Mouse (Mus musculus) 3134 (cell line): Measurements from ENCODE around the gene Podxl2.

ENCODE experiments used
- DNase-seq: peaks from one replicate; pipeline ENCODE4 v3.0.0-alpha.2; 2011; ENCODE audit warnings: low spot score; ENCODE audit not compliant: insufficient read length; ENCODE audit errors: extremely low read depth

The Podxl2 gene

GRCm38 (mm10) chr6:88889410-88890042 is 14.7 kb upstream of the Podxl2 start:
- DNase-seq: no peak

DNA sequence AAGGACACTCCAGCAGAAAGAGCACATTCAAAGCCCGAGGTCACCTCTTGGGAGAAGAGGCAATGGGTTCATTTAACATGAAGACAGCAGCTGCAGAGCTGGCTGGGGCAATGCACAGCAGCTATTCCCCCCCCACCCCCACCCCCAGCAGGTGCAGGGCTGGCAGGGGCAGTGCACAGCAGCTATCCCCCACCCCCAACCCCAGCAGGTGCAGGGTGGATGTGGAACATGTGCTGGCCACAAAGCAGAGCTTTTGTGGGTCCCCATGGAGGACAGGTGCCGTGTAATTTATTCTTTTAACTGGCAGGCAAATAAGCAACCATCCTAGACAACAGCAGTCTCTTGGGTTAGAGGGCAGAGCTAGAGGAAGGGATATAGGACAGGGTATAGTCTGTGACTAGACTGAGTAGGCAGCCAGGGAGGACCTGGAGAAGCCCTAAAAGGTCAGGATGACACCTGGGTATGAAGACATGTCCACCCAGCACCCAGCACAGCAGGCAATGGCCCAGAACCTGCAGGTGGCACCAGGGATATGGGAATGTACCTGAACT is 11.6 kb upstream of the Podxl2 start:
- DNase-seq: no peak

DNA sequence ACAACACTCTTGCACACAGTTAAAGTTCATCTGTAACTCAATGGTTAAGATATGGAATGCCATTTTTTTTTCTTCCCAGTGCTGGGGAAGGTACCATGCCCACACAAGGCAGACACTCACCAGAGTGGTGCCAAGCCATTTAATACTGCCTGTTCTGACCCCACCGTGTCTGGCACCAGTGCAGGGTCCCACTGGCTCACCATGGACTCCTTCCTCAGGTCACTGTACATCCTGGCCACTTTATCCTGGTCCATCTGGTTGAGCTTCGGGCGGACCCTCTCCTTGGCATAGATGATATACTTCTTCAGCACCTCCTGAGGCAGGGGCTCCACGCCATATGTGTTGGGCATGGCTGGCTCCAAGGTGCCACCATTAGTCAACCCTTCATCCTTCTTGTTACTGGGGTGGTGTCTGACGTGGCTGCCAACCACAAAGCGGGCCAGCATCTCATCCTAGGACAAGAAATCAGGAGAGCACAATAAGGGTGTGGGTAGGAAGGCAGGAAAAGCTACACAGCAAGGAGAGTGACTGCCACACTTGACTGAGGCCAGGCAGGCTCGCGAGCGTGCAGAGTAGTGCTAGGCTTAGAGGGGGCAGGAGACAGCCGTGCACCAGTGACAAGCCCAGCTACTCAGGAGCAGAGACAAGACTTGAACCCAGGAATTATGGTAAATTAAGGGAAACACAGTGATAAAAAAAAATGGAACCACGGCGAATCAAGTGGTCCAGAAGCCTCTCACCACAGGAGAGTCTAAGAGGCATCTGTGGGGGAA is 11.0 kb upstream of the Podxl2 start:
- DNase-seq: no peak

DNA sequence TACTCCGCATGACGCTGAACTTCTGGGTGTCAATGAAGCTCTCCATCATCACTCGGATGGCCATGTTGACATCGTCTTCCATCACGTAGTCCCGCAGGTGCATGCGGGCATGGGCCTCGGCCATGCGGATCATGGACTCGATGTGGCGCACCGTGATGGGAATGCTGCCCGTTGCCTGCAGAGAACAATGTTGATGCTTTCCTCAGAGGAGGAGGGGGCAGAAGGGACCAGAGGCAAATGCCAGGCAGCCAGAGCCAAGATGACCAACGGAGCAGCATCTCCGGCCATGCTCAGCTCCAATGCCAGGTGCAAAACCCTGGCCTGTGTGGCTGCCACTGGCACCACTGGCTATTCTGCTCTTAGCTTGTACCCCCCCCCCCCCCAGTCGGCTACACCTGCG is 9.8 kb upstream of the Podxl2 start:
- DNase-seq: no peak

- no peak for DNase-seq
Measured at GRCm38 (mm10) chr6:88884195-88884594, 9.4 kb upstream of the Podxl2 start.

- no peak for DNase-seq
Measured at GRCm38 (mm10) chr6:88881334-88881733, 6.5 kb upstream of the Podxl2 start.

- no peak for DNase-seq
Measured at GRCm38 (mm10) chr6:88879471-88879870, 4.6 kb upstream of the Podxl2 start.

GRCm38 (mm10) chr6:88873965-88874867 is 628 bp downstream of the Podxl2 start:
- no peak for DNase-seq

DNA sequence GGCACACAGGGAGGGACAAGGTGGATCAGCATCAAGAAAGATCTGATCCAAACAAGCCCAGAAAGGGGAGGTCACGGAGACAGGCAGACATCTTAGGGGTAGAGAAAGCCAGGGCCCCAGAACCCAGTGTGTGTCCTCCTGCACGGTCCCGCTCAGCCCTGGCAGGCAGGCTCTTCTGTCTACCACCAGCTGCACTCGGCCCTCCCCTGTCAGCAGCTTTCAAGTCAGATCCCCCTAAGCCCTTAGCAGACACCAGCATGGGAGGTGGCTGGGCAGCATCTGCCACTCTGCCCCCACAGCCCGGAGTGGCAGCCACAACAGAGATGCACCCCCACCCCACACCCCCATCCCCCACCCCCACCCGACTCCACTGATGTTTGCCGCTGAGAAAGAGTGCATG is 2.0 kb downstream of the Podxl2 start:
- DNase-seq: no peak

DNA sequence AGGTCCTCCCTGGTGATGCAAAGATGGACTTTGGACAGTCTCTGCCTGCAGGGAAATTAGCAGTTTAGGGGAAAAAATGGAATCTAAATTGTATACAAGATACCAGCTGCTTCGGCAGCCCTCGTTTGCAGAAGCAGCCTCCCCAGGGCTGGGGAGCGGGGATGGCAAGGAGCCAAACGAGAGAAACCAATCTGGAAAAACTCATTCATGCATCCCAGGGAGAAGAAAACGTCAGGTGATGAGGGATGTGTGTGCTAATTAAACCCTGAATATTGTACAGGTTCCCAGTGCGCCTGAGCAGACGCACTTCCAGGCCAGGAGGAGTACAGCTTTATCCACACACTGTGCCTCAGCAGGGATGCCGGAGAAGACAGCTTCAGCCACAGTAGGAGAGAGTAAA is 3.3 kb downstream of the Podxl2 start:
- DNase-seq: no peak

GRCm38 (mm10) chr6:88870594-88870993 is 4.2 kb downstream of the Podxl2 start:
- DNase-seq: no peak

DNA sequence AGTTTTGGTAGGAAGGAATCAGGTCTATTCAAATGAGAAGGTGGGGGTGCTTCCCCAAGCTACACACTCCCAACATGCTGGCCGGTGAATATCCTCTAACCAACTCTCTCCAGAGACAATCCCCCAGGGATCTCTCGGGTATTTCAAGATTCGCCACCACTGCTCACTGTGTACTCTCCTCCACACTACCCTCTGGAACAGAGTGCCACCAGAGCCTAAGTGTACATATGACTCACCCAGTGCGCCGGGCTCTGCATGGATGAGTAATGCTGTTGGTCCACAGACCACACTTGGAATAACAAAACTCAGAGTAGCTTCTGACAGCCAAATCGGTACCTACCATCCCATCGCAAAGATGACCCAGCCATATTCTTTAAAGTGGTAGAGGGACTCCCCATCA is 5.4 kb downstream of the Podxl2 start:
- peak; percentile 65 for DNase-seq

- DNase-seq: no peak
Measured at GRCm38 (mm10) chr6:88865704-88866103, 9.1 kb downstream of the Podxl2 start.

GRCm38 (mm10) chr6:88860914-88861313 is 13.9 kb downstream of the Podxl2 start:
- DNase-seq: peak; percentile 55

GRCm38 (mm10) chr6:88858341-88858740 is 16.5 kb downstream of the Podxl2 start:
- no peak for DNase-seq

- no peak for DNase-seq
Measured at GRCm38 (mm10) chr6:88857830-88858229, 17.0 kb downstream of the Podxl2 start.

DNA sequence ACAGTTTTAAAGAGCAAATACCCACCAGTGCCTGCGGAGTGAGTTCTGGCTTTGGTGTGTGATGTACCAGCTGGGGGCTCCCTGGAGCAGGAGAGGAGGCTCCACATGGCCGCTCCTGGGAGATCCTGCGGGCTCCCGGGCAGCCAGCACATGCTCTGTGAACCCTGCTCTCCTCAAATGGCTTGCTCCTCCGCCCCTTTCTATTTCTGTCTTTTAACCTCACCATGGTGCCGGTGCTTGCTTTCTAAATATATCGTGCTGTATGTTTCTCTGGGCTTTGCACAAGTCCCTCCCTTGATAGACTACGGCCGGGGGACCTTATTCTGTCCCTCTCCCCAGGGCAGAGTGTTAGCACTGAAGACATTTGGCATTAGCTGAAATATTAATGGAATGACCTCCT is 17.6 kb downstream of the Podxl2 start:
- no peak for DNase-seq

- no peak for DNase-seq
Measured at GRCm38 (mm10) chr6:88855636-88856035, 19.2 kb downstream of the Podxl2 start.

- no peak for DNase-seq
Measured at GRCm38 (mm10) chr6:88854509-88854908, 20.3 kb downstream of the Podxl2 start.

DNA sequence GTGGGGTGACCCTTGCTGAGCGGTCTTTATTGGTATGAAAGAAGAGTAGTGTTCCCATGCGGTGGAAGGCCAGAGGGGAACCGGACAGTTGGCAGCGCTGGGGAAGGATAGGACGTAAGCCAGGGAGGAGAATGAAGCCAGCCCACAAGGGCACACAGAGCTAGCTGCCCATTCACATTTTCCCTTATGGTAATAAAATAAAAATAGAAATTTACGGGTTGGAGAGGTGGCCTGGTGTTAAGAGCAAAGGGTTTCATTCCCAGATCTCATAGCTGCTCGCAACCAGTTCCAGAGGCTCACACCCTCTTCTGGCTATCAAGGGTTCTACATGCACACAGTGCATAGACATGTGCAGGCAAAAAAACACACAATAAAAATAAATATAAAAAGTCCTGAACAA is 24.8 kb downstream of the Podxl2 start:
- no peak for DNase-seq

GRCm38 (mm10) chr6:88849270-88849669 is 25.6 kb downstream of the Podxl2 start:
- no peak for DNase-seq
